Mouse (Mus musculus): ENCODE data around the gene Rnaset2a. TPM values are rescaled to one million over a fixed set of nuclear protein-coding genes. Genes with fewer than 3 reads are reported as not detected.
"Not testable (repeated sequence)": the region's sequence is repeated elsewhere in the genome, so short reads cannot be mapped to it uniquely, and the experiment has no call there.

Gene Rnaset2a
- total RNA-seq, 2 experiments from 2014 or later: 5.3 to 7.2 TPM

DNA sequence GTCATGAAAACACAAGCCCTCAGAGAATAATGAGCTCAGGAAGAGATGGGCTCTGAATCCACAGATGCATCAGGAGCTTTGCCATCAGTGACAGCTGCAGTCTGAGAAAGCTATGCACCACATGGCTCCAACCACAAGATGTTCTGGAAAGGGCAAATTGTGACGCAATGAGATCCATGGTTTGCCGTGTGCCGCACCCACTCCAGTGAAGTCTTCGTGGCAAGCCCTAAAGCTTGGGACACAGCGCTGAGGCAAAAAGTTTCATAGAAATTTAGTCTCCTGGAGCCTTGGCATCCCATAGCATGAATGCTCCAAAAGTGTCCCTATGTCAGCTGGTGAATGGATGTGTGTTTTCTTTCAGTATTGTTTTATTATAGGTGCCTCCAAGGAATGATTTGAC is 9.8 kb downstream of the Rnaset2a start:
- peak in 1 of 2 experiments; percentile 18 for DNase-seq

DNA sequence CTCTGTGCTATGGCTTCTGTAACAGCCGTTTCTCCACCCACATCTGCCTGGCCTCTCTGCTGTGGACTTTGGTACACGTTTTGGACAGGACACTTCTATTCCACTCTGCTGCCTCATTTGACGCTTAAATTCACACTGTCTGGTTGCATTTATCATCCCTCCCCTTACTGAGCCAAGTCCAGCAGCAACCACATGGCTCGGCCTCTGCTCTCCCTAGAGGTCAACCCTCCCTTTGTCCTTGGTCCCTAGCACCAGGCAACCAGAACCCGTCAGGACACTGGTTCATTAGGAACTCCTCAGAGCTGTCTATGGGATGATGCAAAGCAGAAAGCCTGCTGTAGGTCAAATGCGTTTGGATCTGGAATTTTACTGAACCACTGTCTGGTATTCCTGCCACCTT is 17.0 kb downstream of the Rnaset2a start:
- not testable (repeated sequence) for DNase-seq

DNA sequence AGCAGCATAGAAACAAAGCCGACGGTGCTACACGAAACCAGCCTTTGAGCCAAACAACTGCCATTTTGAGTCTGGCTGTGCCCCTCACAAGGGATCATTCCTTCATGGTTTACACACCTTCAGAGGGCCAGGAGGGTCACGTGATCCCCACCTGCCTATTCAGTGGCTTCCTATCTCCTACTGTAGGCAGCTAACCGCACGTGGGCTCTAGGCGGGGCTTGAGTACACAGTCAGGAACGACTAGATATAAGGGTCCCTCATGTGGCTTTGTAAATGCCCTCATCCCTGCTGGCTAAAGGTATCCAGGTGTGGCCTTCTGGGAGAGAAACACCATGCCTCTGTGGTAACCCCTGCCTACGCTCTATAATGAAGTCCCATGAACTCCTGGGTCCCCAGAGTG is 18.3 kb downstream of the Rnaset2a start:
- not testable (repeated sequence) for DNase-seq

DNA sequence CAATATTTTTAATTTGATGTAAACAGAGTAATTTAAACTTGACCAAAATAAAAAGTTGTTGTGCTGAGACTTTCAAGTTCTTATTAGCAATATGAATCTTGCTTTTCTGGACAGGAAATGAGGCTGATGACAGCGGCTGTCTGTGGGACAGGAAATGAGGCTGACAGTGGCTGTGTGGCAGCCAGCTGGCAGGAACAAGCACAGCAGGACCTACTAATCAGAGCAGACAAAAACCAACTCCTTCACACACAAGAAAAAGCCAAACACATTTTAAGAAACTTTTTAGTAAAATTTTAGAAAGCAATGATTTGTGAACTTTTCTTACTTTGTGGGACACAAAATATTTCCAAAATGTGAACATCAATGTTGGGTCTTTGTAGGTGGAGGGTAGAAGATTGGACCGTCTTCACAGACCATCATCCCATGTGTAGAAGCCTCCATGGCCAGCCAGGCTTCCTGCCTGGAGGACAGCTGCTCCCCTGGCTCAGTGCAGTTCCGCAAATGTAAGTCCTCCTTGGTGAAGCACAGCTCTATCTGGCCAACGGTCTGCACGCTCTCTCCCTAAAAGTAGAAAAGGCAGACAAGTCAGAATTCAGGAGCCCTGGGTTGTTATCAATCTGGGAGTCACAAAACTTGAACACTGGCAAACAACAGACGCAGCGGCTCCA is 19.4 kb downstream of the Rnaset2a start:
- DNase-seq: not testable (repeated sequence)

DNA sequence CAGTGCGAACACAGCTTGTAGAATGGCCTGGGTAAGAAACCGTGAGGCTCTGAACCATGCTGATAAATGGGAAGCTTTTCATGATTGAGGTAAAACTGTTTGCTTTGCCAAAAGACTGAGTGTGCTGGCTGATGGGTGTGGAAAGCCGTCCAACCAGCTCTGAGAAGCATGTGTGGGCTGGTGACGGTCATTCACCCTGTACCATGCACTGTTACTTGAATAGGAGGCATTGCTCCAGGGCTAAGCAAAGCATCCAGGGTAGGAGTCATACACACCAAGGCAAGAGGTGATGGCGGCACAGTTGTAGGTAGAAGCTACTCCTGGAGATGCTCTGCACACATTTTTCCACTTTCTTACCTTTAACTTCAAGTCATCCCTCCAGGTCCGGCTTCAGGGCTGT is 23.3 kb downstream of the Rnaset2a start:
- DNase-seq: not testable (repeated sequence)

DNA sequence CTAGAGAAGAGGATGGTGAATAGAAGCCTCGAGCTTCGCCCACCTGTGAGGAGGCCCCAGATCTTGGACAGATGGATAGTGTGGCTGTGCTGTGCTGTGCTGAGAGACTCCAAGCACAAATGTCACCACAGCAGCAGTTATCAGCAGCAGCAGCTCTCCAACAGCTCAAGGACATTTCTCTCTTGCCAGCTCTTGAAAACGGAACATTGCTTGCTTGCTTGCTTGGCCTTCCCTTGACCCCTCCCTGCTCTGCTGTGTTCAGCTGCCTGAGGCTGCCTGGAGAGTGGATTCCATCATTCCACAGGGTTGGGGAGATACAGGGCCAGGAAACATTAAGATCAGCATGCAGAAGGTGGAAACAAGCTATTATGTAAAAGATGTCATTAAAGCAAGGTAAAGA is 24.9 kb downstream of the Rnaset2a start:
- DNase-seq: not testable (repeated sequence)

DNA sequence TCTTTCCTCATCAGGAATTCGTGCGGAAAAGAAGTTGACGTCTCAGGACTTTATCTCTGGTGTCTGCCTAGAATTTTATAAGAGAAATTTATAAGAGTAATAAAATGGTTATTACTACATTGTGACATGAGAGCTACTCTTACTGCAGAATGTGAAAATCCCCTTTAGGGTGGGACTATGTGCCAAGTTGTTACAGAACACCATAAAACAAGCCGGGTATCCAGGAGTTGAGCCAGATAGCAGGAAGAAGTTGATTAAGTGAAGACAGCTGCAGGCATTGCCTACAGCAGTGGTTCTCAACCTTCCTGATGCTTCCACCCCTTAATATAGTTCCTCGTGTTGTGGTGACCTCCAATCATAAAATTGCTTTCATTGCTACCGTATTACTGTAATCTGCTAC is 31.0 kb downstream of the Rnaset2a start:
- not testable (repeated sequence) for DNase-seq

DNA sequence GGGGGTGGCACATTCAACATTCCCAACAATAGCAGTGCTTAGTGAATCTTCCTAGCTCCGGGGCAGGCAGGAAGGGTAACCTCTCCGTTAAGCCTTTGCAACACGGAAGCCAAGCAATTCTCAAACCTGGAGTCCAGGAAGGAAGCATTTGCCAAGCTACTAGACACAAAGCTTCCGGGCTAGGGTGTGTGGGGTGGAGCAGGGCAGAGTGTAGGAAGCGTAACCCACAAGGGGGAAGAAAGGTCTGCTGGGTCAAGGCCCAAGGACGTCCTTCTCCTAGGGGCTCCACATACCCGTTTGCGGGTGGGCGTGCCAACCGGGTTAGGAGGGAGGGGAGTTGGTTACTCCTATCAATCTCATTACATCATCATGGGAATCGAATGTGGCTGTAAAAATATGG is 31.5 kb downstream of the Rnaset2a start:
- DNase-seq: not testable (repeated sequence)

DNA sequence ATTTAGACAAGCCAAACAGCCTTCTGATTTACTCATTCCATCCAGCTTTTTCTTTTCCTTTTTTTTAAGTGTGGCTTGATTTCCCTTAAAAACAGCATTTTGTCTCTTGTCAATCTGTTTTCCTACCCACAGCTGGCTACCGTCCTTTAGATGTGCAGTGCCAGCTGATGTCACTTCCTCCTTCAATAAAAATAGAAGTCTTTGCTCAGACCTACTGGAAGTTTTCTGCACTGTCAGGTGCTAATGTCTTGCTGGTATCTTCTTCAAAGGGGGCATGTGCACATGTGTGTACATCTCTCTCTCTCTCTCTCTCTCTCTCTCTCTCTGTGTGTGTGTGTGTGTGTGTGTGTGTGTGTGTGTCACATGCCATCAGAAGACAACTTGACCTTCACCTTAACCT is 35.7 kb downstream of the Rnaset2a start:
- DNase-seq: not testable (repeated sequence)

DNA sequence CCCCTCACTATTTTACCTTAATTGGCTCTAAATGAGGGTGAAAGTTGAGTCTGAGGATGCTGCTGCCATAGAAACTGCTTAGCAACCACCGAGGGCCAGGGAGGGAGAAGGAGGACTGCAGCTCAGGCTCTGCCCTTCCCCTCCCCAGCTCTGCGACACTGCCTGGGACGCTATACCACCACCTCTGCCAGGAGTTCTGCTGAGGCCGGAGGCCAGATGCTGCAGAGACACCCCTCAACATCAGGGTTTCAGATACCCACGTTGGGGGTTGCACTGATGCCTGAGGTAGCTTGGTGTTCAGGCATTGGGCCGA is 46.6 kb downstream of the Rnaset2a start:
- not testable (repeated sequence) for DNase-seq

DNA sequence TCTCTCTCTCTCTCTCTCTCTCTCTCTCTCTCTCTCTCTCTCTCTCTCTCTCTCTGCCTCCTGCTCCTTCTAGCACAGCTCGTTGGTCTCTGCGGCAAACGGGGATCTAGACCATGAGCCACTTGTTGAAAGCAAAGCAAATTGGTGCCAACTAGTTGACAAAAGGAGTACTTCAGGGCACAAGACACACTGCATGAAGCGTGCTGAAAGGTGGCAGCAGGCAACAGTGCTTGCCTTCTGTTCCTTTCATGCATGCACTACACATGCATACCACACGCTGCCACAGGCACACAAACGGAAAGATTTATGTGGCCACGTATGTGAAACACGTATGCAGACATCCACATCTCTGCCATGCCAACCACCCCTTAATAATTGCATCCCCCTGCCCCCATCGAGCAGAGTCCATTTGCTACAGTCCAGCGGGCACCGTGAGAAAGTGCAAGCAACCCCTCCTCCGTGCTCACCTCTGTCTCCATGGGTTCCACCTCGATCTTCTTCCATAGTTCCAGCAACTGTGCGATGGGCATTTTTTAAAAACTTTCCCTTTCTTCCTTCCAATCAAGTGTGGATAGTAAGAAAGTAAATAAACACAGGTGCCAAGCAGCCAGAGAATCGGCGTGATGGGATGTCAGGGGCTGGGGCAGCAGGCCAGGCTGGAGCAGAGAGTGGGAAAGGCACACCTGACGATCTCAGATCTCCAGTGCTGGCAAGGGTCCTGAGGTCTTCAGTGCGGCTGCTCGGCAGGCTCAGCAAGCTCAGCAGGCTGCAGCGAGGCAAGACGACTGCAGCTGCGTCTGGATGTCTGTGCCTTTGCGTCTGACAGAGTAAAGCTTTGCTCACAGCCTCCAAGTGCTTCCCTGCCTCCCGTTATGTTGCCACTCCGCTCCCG is 47.2 kb downstream of the Rnaset2a start:
- not testable (repeated sequence) for DNase-seq

DNA sequence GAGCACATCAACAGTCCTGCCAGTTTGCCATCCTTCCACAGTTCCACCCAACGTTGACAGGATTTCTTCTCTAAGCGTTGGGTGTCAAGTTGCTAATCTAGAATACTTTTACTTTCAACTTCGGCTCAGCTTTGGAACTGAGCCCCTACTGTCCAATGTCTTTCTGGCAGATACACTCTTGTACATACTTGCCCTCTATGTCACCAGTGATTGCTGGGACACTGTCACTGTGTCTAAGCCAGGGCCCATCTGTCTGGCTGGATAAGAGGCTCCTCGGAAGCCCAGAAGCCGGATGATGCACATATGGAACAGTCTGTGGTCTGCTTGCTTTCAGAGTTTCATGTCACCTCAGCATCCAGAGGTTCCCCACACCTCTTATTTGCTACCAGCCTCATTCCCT is 51.7 kb downstream of the Rnaset2a start:
- DNase-seq: not testable (repeated sequence)

DNA sequence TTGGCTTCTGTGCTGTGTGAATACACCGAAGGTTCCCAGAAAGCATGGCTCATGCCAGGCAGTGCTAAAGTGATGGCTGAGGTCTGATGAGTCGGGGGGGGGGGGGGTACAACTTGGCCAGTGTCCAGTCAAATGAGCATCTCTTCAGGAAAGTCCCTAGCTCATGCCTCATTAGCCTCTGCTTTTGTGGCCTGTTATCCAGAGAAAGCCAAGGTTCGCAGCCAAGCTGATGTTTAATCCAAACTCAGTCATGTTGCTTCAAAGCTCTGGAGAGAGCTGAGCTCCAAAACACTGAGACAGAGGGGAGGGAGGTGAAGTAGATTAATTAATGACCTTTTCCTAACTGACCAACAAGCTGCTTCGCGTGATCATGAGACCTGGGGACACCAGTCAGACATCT is 52.2 kb downstream of the Rnaset2a start:
- not testable (repeated sequence) for DNase-seq

DNA sequence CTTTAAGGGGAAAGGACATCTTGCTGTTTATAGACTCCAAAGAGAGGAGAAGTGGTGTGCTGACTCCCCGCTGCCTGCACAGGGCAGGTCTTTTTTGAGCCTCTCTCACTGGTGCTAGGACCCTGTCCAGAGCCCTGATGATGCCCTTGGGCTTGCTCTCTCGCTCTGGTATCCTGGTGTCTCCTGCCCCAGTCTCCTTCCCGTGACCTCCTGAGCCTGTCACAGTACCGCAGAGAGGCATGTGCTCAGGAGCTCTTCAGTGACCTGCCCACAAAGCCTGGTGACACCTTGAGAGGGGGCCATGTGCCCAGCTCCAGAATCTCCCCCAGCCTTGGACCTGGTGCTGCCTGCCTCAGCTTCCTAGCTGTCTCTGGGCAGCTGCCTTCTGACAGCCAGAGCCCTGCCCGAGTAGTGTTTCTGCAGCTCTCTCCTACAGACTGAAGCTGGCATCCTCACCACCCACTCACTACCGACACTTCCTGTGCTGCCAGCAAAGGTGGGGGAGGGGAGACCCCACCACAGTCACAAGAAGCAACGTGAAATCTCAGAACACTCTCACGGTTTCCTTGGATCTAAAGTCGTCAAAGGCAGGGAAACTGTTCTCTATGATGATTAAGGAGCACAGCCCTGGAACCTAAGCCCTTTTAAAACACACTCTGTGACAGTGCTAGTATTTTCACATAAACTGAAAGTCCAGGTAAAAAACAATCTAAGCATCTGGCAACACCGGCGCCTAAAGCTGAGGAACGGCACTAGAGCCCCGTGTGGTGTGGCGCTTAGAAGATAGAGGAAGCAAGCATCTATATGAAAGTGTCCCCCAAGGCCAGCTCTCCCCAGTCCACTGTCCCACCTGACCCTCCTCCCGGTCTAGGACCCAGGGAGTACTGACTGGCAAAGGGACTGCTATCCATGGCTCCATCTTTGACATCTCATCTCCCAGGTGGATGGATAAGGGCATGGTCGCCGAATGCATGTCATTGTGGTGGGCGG is 55.1 kb downstream of the Rnaset2a start:
- DNase-seq: not testable (repeated sequence)

DNA sequence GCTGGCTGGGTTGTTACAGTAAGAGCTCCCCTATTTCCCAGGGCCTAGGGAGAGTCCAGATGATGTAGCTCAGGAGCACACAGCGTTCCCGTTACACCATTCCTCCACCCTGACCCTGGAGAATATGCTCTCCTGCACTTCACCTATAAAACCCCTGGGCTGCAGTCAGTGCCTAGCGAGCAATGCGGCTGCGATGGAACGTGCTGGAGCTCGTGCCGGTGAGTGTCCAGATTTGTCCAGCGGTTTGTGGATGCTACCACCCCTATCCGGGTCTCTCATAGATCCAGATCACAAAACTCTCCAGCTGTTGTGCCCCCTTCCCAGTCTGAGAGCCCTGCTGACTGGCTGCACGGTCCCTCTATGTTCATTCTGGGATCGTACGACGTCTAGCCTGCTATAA is 56.6 kb downstream of the Rnaset2a start:
- DNase-seq: not testable (repeated sequence)

DNA sequence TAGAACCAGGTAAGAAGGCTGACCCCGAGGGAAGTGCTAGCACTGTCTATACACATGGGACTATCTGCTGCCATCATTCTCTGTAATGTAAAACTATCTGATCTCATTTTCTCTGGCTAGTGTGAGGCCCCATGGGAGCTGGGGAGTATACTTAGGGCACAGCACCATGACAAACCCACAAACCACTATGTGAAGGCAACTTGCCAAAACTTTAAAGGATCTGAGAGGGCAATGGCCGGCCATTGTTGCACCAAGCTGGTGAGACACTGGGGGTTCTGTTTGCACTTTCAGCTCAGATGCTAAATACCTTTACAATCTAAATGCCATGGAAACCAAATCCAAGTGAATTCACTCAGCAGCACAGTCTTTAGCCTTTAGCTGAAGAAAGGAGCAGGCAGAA is 78.0 kb downstream of the Rnaset2a start:
- not testable (repeated sequence) for DNase-seq

Other genes with a start within 250 kb of the Rnaset2a start
- 1 to 10 TPM; 4.9 to 5.4 TPM for gene Tagap, start 222.1 kb downstream of the Rnaset2a start, total RNA-seq (2021)
- 10 to 100 TPM; 33.3 to 47.6 TPM for gene Rsph3a, start 202.5 kb downstream of the Rnaset2a start, total RNA-seq (2021)
- under 1 TPM in 1 of 2 experiments, not detected in 1; 0.15 TPM for gene Gm49673, start 309 bp downstream of the Rnaset2a start, total RNA-seq (2021)
- 10 to 100 TPM; 13.9 to 14.0 TPM for gene Fgfr1op, start 17.4 kb upstream of the Rnaset2a start, total RNA-seq (2021)
- gene Ccr6, start 87.9 kb upstream of the Rnaset2a start, total RNA-seq (2021): not detected
- 100 to 1,000 TPM; 142 to 146 TPM for gene Mpc1, start 134.8 kb upstream of the Rnaset2a start, total RNA-seq (2021)
- gene Sft2d1, start 163.0 kb upstream of the Rnaset2a start, total RNA-seq (2021): 10 to 100 TPM; 62.9 to 65.1 TPM
- 10 to 100 TPM; 19.2 to 23.7 TPM for gene Prr18, start 189.4 kb upstream of the Rnaset2a start, total RNA-seq (2021)
- gene T2, start 207.9 kb upstream of the Rnaset2a start, total RNA-seq (2021): under 1 TPM; 0.27 to 0.73 TPM